Mouse (Mus musculus) embryonic facial prominence, embryonic 10.5 days (tissue): ENCODE results near the gene Siah3. TPM values are rescaled to one million over a fixed set of nuclear protein-coding genes. Genes with fewer than 3 reads are reported as not detected.

ENCODE experiments used
- DNase-seq: peaks from one replicate; pipeline ENCODE4 v3.0.0-alpha.2; 2017; ENCODE audit warnings: low spot score
- H3K27ac ChIP-seq: fragments of 300-500 bp; sonication (generic); replicated peaks from 2 replicates; pipeline ENCODE4 v1.5.1; 2016; ENCODE audit warnings: mild to moderate bottlenecking
- H3K27me3 ChIP-seq: fragments of 300-500 bp; sonication (generic); replicated peaks from 2 replicates; pipeline ENCODE4 v1.6.1; 2016; ENCODE audit warnings: low read depth, mild to moderate bottlenecking; ENCODE audit not compliant: poor library complexity, severe bottlenecking
- H3K36me3 ChIP-seq: fragments of 300-500 bp; sonication (generic); replicated peaks from 2 replicates; pipeline ENCODE4 v1.6.1; 2016; ENCODE audit warnings: mild to moderate bottlenecking, moderate library complexity
- H3K4me1 ChIP-seq: fragments of 300-500 bp; sonication (generic); 2 replicates; pipeline ENCODE4 v1.6.1; 2016
- H3K4me3 ChIP-seq: fragments of 300-500 bp; sonication (generic); 2 replicates; pipeline ENCODE4 v1.5.1; 2016; ENCODE audit warnings: mild to moderate bottlenecking, moderate library complexity
- H3K9me3 ChIP-seq: fragments of 300-500 bp; sonication (generic); 2 replicates; pipeline ENCODE4 v1.6.1; 2016; ENCODE audit warnings: mild to moderate bottlenecking
- WGBS: fragments of 180-500 bp; shearing (Covaris S2); methylation state at CpG from one replicate; pipeline ENCODE4 v1.1.7; 2016; 5-methylcytosine and 5-hydroxymethylcytosine counted together
- polyA plus RNA-seq: library from polyadenylated mRNA; unstranded; fragments of >200 nt; fragmentation: Nextera tagmentation; extraction: Ambion mirVana; gene quantifications from 2 replicates; pipeline ENCODE4 v1.2.1, GENCODE M21; 2016

Gene Siah3
- polyA plus RNA-seq, 1 experiment from 2014 or later = 0.06 TPM

- H3K36me3 ChIP-seq = no peaks in the 10 kb centered on the region
- no peaks in the 10 kb centered on the region for H3K27me3 ChIP-seq
- no peaks in the 10 kb centered on the region for H3K4me1 ChIP-seq
- no peak overlapping the region for H3K4me3 ChIP-seq
- no peaks in the 10 kb centered on the region for H3K9me3 ChIP-seq
- no peak for DNase-seq
- WGBS = 86% methylated on average over 15 of the region's 15 CpGs
- H3K27ac ChIP-seq = no peak overlapping the region
Observed at GRCm38 (mm10) chr14:75482231-75483175, 26.7 kb downstream of the Siah3 start.

GRCm38 (mm10) chr14:75483176-75483546 lies 27.4 kb downstream of the Siah3 start:
- no peak for DNase-seq
- 87% methylated on average over 6 of the region's 6 CpGs for WGBS
- Histone ChIP-seq H3K36me3 (no peaks in the 10 kb centered on the region), H3K9me3 (no peaks in the 10 kb centered on the region), H3K4me1 (no peaks in the 10 kb centered on the region), H3K27me3 (no peaks in the 10 kb centered on the region), H3K27ac (no peak overlapping the region), H3K4me3 (no peak overlapping the region)

DNA sequence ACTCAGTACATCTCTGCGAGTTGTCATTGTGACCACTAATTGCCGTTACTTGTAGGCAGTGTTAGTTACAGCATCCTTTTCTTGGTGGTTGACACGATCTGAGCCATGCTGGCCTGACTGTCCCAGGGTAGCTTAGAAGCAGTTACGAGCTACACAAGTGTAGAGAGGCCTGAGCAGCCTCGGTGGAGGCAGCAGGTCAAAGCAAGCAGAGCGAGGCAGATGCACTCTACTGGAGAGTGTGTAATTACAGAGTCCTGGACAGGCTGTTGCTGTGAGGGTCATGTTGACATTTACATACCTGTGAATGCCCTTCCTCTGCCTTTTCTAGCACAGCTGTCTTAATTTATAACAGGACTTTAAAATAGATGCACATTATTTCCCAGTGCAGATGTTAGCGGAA lies 32.1 kb downstream of the Siah3 start:
- Histone ChIP-seq H3K27ac (no peak overlapping the region), H3K4me1 (no peaks in the 10 kb centered on the region), H3K27me3 (peaks cover 14% of the 10 kb centered on the region), H3K36me3 (no peaks in the 10 kb centered on the region), H3K9me3 (no peaks in the 10 kb centered on the region), H3K4me3 (no peak overlapping the region)
- 78% methylated on average over 7 of the region's 7 CpGs for WGBS
- DNase-seq = no peak

- WGBS = 88% methylated on average over 14 of the region's 14 CpGs
- H3K9me3 ChIP-seq = no peaks in the 10 kb centered on the region
- peaks cover 11% of the 10 kb centered on the region for H3K4me1 ChIP-seq
- no peak overlapping the region for H3K4me3 ChIP-seq
- peaks cover 19% of the 10 kb centered on the region for H3K27me3 ChIP-seq
- no peak for DNase-seq
- H3K27ac ChIP-seq = no peak overlapping the region
- H3K36me3 ChIP-seq = no peaks in the 10 kb centered on the region
Observed at GRCm38 (mm10) chr14:75493555-75494194, 37.9 kb downstream of the Siah3 start.

- Histone ChIP-seq H3K9me3 (no peaks in the 10 kb centered on the region), H3K4me1 (peaks cover 11% of the 10 kb centered on the region), H3K36me3 (no peaks in the 10 kb centered on the region), H3K27me3 (peaks cover 21% of the 10 kb centered on the region), H3K4me3 (no peak overlapping the region), H3K27ac (no peak overlapping the region)
- WGBS = 38% methylated on average over 6 of the region's 6 CpGs
- peak; percentile 27 for DNase-seq
Observed at GRCm38 (mm10) chr14:75494926-75495325, 39.1 kb downstream of the Siah3 start.

DNA sequence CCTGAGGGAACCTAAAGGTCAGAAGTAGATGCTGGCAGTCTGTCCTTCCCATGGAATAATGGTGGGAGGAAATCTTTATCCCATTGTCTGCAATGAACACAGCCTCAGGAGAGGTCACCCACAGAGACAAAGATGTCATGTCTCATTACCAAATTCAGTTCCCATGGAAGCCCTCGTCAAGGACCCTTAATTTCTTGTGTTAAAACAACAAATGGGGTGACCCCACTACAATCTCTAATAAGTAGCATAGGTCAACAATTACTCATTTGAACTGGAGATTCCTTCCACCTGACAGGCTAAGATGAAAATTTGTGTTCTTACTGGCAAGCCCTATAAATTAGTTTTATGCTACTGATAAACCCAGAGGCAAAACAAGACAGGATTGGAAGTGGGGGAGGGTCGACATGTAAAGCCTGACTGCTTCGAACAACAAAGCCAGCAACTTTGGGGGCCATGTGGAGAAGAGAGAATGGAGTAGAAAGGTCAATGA lies 45.8 kb downstream of the Siah3 start:
- Histone ChIP-seq H3K27me3 (peaks cover 8% of the 10 kb centered on the region), H3K4me3 (no peak overlapping the region), H3K36me3 (no peaks in the 10 kb centered on the region), H3K27ac (no peak overlapping the region), H3K4me1 (peaks cover 11% of the 10 kb centered on the region; the same call in 1 of the 2 replicates), H3K9me3 (no peaks in the 10 kb centered on the region)
- DNase-seq = no peak
- 40% methylated on average over 3 of the region's 3 CpGs for WGBS

DNA sequence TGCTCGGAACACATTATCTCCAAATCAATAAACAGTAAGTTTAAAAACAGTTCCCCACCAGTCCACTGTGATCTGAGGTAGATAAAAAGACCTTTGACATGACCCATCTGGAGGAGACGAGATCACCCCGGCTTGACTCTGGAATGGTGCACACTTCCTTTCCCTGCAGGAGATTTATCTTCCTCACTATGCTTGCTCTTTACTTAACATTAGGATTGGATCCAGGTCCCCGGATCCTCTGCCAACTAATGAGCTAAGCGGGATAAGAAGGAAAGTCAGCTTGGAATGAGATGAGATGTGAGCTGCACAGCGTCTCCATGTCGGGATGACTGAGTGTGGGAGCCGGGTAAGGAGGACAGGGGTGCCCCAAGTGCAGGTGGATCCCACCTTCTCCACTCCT lies 46.7 kb downstream of the Siah3 start:
- no peaks in the 10 kb centered on the region for H3K9me3 ChIP-seq
- no peaks in the 10 kb centered on the region for H3K36me3 ChIP-seq
- no peak overlapping the region for H3K4me3 ChIP-seq
- H3K27me3 ChIP-seq = peaks cover 11% of the 10 kb centered on the region
- H3K4me1 ChIP-seq = peaks cover 11% of the 10 kb centered on the region; the same call in 1 of the 2 replicates
- H3K27ac ChIP-seq = no peak overlapping the region
- WGBS = 82% methylated on average over 8 of the region's 8 CpGs
- no peak for DNase-seq

DNA sequence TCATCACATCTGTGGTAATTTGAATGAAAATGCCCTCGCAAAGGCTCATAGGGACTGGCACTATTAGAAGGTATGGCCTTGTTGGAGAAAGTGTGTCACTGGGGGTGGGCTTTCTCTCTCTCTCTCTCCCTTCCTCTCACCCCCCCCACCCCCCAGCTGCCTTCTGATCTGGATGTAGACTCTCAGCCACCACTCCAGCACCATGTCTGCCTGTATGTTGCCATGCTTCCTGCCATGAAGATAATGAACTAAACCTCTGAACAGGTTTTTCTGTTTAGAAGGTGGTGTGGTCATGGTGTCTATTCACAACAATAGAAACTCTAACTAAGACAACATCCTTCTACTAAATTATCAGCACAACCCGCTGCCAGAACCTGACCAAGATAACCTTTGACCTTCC lies 48.5 kb downstream of the Siah3 start:
- 52% methylated on average over 2 of the region's 2 CpGs for WGBS
- Histone ChIP-seq H3K27me3 (peaks cover 15% of the 10 kb centered on the region), H3K4me3 (no peak overlapping the region), H3K36me3 (no peaks in the 10 kb centered on the region), H3K27ac (no peak overlapping the region), H3K9me3 (no peaks in the 10 kb centered on the region), H3K4me1 (peaks cover 11% of the 10 kb centered on the region; the same call in 1 of the 2 replicates)
- DNase-seq = no peak

DNA sequence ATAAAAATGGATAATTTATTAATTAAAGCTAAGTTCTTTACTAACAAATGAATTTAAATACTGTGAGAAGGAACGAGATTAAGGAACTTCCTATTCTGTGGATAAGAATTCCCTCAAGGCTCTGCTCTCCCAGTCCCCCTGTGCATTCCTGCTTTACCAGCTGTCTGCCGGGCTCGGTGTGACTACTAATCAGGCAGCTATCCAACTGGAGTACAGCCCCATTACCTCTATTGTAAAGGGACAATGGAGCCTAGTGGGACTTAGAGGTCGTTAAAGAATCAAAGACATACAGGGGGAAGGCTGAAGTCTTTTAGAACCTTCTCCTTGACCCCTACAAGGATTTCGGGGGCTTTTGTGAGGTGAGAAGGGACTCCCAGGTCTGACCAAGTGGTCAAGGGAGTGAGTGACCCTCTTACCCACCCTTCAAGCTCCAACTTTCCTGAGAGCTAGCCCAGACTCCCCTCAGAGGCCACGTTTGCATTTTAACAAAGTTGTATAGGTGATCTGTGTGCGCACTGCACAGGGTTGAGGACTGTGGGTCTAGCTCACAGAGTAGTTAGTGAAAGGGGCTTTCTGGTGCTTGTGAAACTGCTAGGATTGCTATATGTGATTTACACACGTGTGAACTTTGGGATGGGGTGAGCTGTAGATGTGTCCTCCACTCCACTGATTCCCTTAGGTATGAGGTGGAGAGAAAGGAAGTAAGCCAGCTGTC lies 49.5 kb downstream of the Siah3 start:
- no peaks in the 10 kb centered on the region for H3K9me3 ChIP-seq
- H3K36me3 ChIP-seq = no peaks in the 10 kb centered on the region
- DNase-seq = no peak
- peaks cover 11% of the 10 kb centered on the region; the same call in 1 of the 2 replicates for H3K4me1 ChIP-seq
- 36% methylated on average over 8 of the region's 8 CpGs for WGBS
- no peak overlapping the region for H3K4me3 ChIP-seq
- 0 out of 2 replicates have a peak overlapping the region, but pooled peaks have one; percentile 21 for H3K27ac ChIP-seq
- H3K27me3 ChIP-seq = peaks cover 15% of the 10 kb centered on the region

GRCm38 (mm10) chr14:75506246-75506645 lies 50.5 kb downstream of the Siah3 start:
- no peak overlapping the region for H3K4me3 ChIP-seq
- WGBS = 87% methylated on average over 3 of the region's 3 CpGs
- H3K36me3 ChIP-seq = no peaks in the 10 kb centered on the region
- no peak overlapping the region for H3K27ac ChIP-seq
- H3K4me1 ChIP-seq = peaks cover 11% of the 10 kb centered on the region; the same call in 1 of the 2 replicates
- no peak for DNase-seq
- no peaks in the 10 kb centered on the region for H3K9me3 ChIP-seq
- H3K27me3 ChIP-seq = peaks cover 15% of the 10 kb centered on the region

- Histone ChIP-seq H3K4me1 (peaks cover 5% of the 10 kb centered on the region; the same call in 1 of the 2 replicates), H3K9me3 (no peaks in the 10 kb centered on the region), H3K4me3 (no peak overlapping the region), H3K27me3 (peaks cover 15% of the 10 kb centered on the region), H3K27ac (no peak overlapping the region), H3K36me3 (no peaks in the 10 kb centered on the region)
- WGBS = 84% methylated on average over 6 of the region's 6 CpGs
- DNase-seq = peak; percentile 18
Observed at GRCm38 (mm10) chr14:75510125-75510524, 54.3 kb downstream of the Siah3 start.

- Histone ChIP-seq H3K27me3 (peaks cover 4% of the 10 kb centered on the region; the same call in 1 of the 2 replicates), H3K4me1 (peaks cover 12% of the 10 kb centered on the region; the same call in 1 of the 2 replicates), H3K9me3 (no peaks in the 10 kb centered on the region), H3K36me3 (no peaks in the 10 kb centered on the region), H3K4me3 (no peak overlapping the region), H3K27ac (no peak overlapping the region)
- DNase-seq = no peak
- WGBS = 63% methylated on average over 3 of the region's 3 CpGs
Observed at GRCm38 (mm10) chr14:75512946-75513345, 57.2 kb downstream of the Siah3 start.
